Mouse (Mus musculus) kidney, postnatal 0 days (tissue): ENCODE measurements around the gene Abhd2. TPM values are rescaled to one million over a fixed set of nuclear protein-coding genes. Genes with fewer than 3 reads are reported as not detected.

Experiments
- ATAC-seq: fragments of 200-750 bp; cut with Nextera tagmentation; replicated peaks from 2 replicates; pipeline ENCODE4 v1.8.0; 2017; ENCODE audit warnings: low read depth, moderate number of reproducible peaks, moderate TSS enrichment, moderate library complexity; ENCODE audit not compliant: low FRiP score
- DNase-seq: peaks from one replicate; pipeline ENCODE4 v3.0.0-alpha.2; 2016; ENCODE audit warnings: low spot score
- H3K27ac ChIP-seq: fragments of 300-500 bp; sonication (generic); 2 replicates; pipeline ENCODE4 v1.5.1; 2014; ENCODE audit warnings: mild to moderate bottlenecking
- H3K27me3 ChIP-seq: fragments of 300-500 bp; sonication (generic); 2 replicates; pipeline ENCODE4 v1.6.1; 2014; ENCODE audit warnings: low read length, mixed read lengths; ENCODE audit not compliant: insufficient read depth
- H3K36me3 ChIP-seq: fragments of 300-500 bp; sonication (generic); 2 replicates; pipeline ENCODE4 v1.6.1; 2014; ENCODE audit warnings: low read length, mixed read lengths; ENCODE audit not compliant: insufficient read depth
- H3K4me1 ChIP-seq: fragments of 300-500 bp; sonication (generic); replicated peaks from 2 replicates; pipeline ENCODE4 v1.6.1; 2014; ENCODE audit warnings: antibody characterized with exemption, low read length, mixed read lengths; ENCODE audit not compliant: insufficient read depth
- H3K4me2 ChIP-seq: fragments of 300-500 bp; sonication (generic); 2 replicates; pipeline ENCODE4 v1.6.1; 2014; ENCODE audit warnings: mild to moderate bottlenecking, low read length, moderate library complexity, mixed read lengths
- H3K4me3 ChIP-seq: fragments of 300-500 bp; sonication (generic); replicated peaks from 2 replicates; pipeline ENCODE4 v1.5.1; 2014; ENCODE audit warnings: low read depth, low read length
- H3K9ac ChIP-seq: fragments of 300-500 bp; sonication (generic); 2 replicates; pipeline ENCODE4 v1.6.1; 2014; ENCODE audit warnings: low read depth, low read length
- H3K9me3 ChIP-seq: fragments of 300-500 bp; sonication (generic); replicated peaks from 2 replicates; pipeline ENCODE4 v1.6.1; 2016; ENCODE audit warnings: low read length, inconsistent platforms, mixed read lengths
- CTCF ChIP-seq: IDR thresholded peaks from 2 replicates; pipeline ENCODE4 v1.5.1; 2016; ENCODE audit warnings: antibody characterized with exemption, low read depth, mild to moderate bottlenecking, moderate library complexity
- WGBS: fragments of 180-500 bp; shearing (Covaris S2); extraction: QIAGEN DNeasy Blood & Tissue Kit; methylation state at CpG from one replicate; pipeline ENCODE4 v1.1.7; 2014; 5-methylcytosine and 5-hydroxymethylcytosine counted together
- polyA plus RNA-seq: library from polyadenylated mRNA; unstranded; fragments of >200 nt; fragmentation: Nextera tagmentation; extraction: Ambion mirVana; gene quantifications from 2 replicates; pipeline ENCODE4 v1.2.1, GENCODE M21; 2015

Gene Abhd2
- polyA plus RNA-seq, 1 experiment from 2014 or later = 17.6 TPM

DNA sequence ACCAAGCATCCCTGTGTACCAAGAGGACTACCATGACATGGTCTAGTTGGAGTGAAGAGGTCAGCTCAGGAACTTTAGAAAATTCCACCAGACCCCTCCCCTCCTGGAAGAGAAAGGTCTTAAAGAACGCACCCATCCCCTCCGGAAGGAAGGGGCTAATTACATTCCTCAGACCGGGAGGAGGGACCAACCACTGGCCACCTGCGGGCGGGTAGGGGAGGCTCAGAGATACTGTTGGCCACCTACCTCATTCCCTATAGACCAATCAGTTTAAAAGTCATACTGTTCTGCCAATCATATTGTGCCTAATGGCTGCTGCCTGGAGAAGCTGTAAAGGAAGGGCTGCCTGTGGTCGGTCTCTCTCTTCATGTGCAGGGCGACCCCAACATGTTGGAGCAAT lies 115.0 kb downstream of the Abhd2 start:
- Histone ChIP-seq H3K27me3 (no peaks in the 10 kb centered on the region), H3K9me3 (no peaks in the 10 kb centered on the region), H3K36me3 (no peaks in the 10 kb centered on the region), H3K4me2 (no peak overlapping the region), H3K27ac (no peak overlapping the region), H3K4me3 (no peak overlapping the region), H3K9ac (no peak overlapping the region), H3K4me1 (0 out of 2 replicates have a peak, but pooled peaks cover 3% of the 10 kb centered on the region)
- DNase-seq = no peak
- 45% methylated on average over 7 of the region's 7 CpGs for WGBS
- no peak for TF ChIP-seq CTCF
- no peak for ATAC-seq

DNA sequence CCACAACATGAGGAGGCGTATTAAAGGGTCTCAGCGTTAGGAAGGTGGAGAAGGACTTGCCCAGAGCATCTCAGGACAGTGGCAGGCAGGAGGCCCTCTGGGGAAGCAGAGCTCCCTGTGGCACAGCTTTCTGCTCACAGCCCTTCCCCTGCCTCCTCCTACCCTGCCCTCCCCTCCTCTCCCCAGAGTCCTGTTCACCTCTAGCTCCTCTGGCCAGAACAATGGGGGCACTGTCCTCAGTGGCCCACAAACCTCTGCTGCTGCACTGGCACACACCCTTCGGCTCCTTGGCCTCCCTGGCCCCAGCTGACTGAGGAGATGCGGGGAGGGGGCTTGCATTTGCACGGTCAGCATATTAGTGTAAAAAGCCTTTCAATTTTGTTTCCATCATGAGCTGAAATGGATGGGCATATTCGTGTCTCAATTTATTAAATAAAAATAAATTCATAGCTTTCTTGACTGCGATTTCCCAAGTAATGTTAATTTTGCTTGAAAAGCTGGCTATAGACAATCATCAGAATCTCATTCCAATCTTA lies 115.7 kb downstream of the Abhd2 start:
- ATAC-seq (no peak), DNase-seq (no peak)
- 0 out of 2 replicates have a peak, but pooled peaks cover 3% of the 10 kb centered on the region for H3K4me1 ChIP-seq
- no peaks in the 10 kb centered on the region for H3K36me3 ChIP-seq
- no peak overlapping the region for H3K9ac ChIP-seq
- H3K9me3 ChIP-seq = no peaks in the 10 kb centered on the region
- TF ChIP-seq CTCF = no peak
- H3K27me3 ChIP-seq = no peaks in the 10 kb centered on the region
- 75% methylated on average over 7 of the region's 7 CpGs for WGBS
- H3K4me2 ChIP-seq = no peak overlapping the region
- no peak overlapping the region for H3K4me3 ChIP-seq
- no peak overlapping the region for H3K27ac ChIP-seq

DNA sequence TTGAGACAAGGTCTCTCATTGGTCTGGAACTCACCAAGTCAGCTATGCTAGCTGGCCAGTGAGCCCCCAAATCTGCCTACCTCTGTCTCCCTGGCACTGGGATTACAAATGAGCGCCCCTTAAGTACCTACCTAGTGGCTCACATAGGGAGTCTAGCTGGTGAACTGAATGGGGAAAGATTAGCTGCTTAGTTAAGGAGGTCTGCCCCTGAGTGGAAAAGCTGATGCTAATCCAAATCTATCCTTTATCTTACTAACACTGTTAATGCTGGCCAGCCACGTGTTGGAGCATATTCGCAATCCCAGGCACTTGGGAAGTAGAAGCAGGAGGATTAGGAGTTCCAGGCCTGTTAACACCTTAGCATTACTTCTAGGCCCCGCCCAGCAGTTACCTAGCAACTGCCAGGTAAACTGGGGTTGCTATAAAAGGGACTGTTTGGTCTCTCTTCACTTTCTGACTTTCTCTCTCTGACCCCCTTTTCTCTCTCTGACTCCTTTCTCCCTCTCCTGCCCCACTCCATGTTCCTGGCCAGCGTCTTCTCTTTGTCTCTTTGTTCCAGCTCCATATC lies 117.2 kb downstream of the Abhd2 start:
- no peak overlapping the region for H3K27ac ChIP-seq
- no peaks in the 10 kb centered on the region for H3K27me3 ChIP-seq
- H3K4me1 ChIP-seq = 0 out of 2 replicates have a peak, but pooled peaks cover 3% of the 10 kb centered on the region
- H3K4me3 ChIP-seq = no peak overlapping the region
- no peak for DNase-seq
- H3K9ac ChIP-seq = no peak overlapping the region
- 67% methylated on average over 5 of the region's 5 CpGs for WGBS
- TF ChIP-seq CTCF = no peak
- H3K4me2 ChIP-seq = no peak overlapping the region
- ATAC-seq = no peak
- no peaks in the 10 kb centered on the region for H3K36me3 ChIP-seq
- no peaks in the 10 kb centered on the region for H3K9me3 ChIP-seq

DNA sequence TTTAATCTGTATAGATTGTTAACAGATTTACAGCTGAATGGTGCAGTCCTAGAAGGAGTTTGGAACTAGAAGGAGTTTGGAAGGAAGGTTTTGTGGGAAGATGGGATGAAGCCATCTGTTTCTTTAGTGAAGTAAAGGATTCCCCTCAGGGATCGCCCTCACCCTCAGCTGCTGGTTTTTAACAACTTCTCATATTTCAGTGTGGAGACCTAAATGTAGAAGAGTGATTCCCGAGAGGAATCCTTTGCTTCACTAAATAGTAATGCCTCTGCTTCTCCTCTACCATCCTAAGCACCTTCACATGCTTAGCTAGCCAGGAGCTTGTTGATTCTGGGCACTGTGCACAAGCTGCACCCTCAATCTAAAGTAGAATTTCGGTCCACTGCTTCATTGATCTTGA lies 118.5 kb downstream of the Abhd2 start:
- TF ChIP-seq CTCF = no peak
- Histone ChIP-seq H3K27ac (peak overlapping the region; percentile 85), H3K9ac (peak overlapping the region; percentile 62), H3K4me3 (peak overlapping the region; percentile 66), H3K27me3 (no peaks in the 10 kb centered on the region), H3K4me2 (peak overlapping the region; percentile 93), H3K9me3 (no peaks in the 10 kb centered on the region), H3K4me1 (0 out of 2 replicates have a peak, but pooled peaks cover 3% of the 10 kb centered on the region), H3K36me3 (no peaks in the 10 kb centered on the region)
- peak; percentile 50 for DNase-seq
- WGBS = 4% methylated on average over 3 of the region's 3 CpGs
- peak; percentile 1; the same call in 1 of the 2 replicates for ATAC-seq

DNA sequence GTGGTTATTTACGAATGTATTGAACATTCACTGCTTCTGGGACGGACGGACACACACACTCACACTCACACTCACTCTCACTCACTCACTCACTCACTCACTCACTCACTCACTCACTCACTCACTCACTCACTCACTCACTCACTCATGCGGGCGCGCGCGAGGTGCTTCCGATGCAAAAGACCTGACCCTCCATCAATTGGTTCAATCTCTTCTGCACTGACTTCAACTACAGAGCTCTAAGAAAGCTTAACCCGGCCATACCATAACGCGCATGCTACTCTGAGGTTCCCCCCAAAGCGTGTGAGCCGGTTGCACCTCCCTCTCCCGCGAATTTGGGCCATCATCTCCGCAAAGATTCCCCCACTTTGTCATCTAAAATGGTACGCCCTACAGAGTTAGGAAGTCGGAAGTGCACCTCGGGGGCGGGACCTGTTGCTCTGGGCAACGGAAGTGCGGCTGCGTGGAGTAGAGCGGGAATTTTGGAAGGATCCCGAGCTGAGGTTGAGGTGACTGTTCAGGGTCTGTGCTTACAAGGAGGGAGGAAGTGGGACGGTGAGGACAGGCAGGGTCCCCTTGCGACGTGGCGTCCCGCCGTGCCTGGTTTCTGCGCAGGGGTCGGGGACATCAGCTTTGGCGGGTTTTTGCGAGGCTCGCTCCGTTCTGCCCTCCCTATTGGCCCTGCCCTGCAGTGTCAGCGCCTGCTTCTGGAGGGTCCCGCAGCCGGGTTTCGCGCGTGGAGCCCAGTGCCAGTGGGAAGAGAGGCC lies 119.1 kb downstream of the Abhd2 start, which contains the start of gene Fanci:
Fanci (plus strand) TSS at position 47 of the 767 bp plus-strand sequence.
- TF ChIP-seq CTCF = 0 out of 2 replicates have a peak, but pooled peaks have one; percentile 12
- Histone ChIP-seq H3K4me1 (0 out of 2 replicates have a peak, but pooled peaks cover 3% of the 10 kb centered on the region), H3K4me2 (peak within 1 kb of the TSS; percentile 93), H3K27me3 (no peaks in the 10 kb centered on the region), H3K36me3 (no peaks in the 10 kb centered on the region), H3K4me3 (peak within 1 kb of the TSS; percentile 66), H3K27ac (peak within 1 kb of the TSS; percentile 85), H3K9me3 (no peaks in the 10 kb centered on the region), H3K9ac (peak within 1 kb of the TSS; percentile 62)
- DNase-seq (peak; percentile 95), ATAC-seq (peak; percentile 92)
- WGBS = under 1% methylated on average over 44 of the region's 44 CpGs

DNA sequence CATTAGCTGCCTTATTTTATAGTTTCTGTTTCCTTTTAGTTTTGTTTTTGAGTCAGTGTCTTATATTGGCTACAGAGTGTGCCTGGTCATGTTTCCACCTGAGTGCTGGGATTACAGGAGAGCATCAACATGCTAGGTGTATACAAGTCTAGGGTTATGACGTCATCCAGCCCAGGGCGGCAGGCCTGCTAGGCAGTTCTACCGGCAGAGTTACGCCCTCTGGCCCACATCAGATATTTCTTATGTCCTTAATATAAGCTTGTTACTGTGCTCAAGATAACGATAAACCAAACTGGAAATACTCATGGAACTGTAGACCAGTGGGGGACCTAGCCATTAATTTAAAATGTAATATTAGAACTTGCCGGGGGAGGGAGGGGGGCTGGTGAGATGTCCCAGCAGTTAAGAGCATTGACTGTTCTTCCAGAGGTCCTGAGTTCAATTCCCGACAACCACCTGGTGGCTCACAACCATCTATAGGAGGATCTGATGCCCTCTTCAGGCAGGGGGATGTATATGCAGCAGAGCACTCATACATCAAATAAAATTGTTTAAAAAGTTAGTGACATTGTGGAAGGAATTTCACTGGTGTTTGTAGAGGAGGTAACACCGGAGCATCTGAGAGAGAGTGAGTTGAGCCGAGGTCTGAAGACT lies 120.0 kb downstream of the Abhd2 start:
- 50% methylated on average over 9 of the region's 9 CpGs for WGBS
- ATAC-seq (no peak), DNase-seq (peak; percentile 16)
- Histone ChIP-seq H3K27ac (no peak overlapping the region), H3K27me3 (no peaks in the 10 kb centered on the region), H3K4me3 (peak overlapping the region; percentile 66), H3K9ac (no peak overlapping the region), H3K9me3 (no peaks in the 10 kb centered on the region), H3K4me2 (peak overlapping the region; percentile 93), H3K36me3 (no peaks in the 10 kb centered on the region), H3K4me1 (0 out of 2 replicates have a peak, but pooled peaks cover 3% of the 10 kb centered on the region)
- peak; percentile 51 for TF ChIP-seq CTCF
